Mouse (Mus musculus): ENCODE measurements at regions not wholly inside any gene's neighbourhood (a gene's known extent, or its start where the extent isn't known, plus 50 kb on each side); places are given as distances from the start of the nearest gene placed in this dataset.

DNA sequence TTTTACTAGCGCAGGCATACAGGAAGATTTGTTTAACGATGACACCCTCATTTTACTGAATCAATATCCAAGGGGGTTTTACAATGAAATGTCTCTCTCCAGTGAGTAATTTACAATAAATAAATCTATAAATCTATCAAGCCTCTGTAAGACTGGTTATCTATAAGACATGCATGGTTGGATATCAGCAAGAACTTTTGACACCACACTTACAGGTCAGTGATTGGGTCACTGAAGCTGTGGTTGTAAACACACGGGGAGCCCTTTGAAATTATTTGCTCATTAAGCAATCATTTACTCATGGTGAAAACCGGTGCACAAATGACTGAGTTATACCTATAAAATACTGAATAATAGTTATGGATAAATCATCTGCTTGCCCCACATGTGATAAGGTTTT, 392.6 kb upstream of the Itga1 start:
- Histone ChIP-seq H3K27ac (no peak overlapping the region), H3K36me3 (no peaks in the 10 kb centered on the region), H3K9me3 (no peaks in the 10 kb centered on the region), H3K4me1 (replicated peaks) (no peaks in the 10 kb centered on the region), H3K27me3 (ENCODE audit: insufficient read depth, poor library complexity, severe bottlenecking) (no peaks in the 10 kb centered on the region), H3K4me3 (no peak overlapping the region)
- WGBS: 75% methylated on average over 4 of the region's 4 CpGs
- DNase-seq (ENCODE audit: low spot score): no peak

- WGBS: 76% methylated on average over 2 of the region's 2 CpGs
- no peaks in the 10 kb centered on the region for H3K9me3 ChIP-seq
- no peak for DNase-seq (ENCODE audit: low spot score)
- no peaks in the 10 kb centered on the region for H3K27me3 ChIP-seq (ENCODE audit: insufficient read depth, poor library complexity, severe bottlenecking)
- no peak overlapping the region for H3K4me3 ChIP-seq
- H3K4me1 ChIP-seq (replicated peaks): no peaks in the 10 kb centered on the region
- no peaks in the 10 kb centered on the region for H3K36me3 ChIP-seq
- no peak overlapping the region for H3K27ac ChIP-seq
Observed at GRCm38 (mm10) chr13:115475861-115476260, 374.1 kb upstream of the Itga1 start.

- Histone ChIP-seq H3K27me3 (ENCODE audit: insufficient read depth, poor library complexity, severe bottlenecking) (no peaks in the 10 kb centered on the region), H3K4me1 (replicated peaks) (no peaks in the 10 kb centered on the region), H3K27ac (no peak overlapping the region), H3K9me3 (no peaks in the 10 kb centered on the region), H3K4me3 (no peak overlapping the region), H3K36me3 (no peaks in the 10 kb centered on the region)
- no peak for DNase-seq (ENCODE audit: low spot score)
- WGBS: 88% methylated on average over 6 of the region's 6 CpGs
Observed at GRCm38 (mm10) chr13:115465689-115466088, 363.9 kb upstream of the Itga1 start.

- Histone ChIP-seq H3K27me3 (ENCODE audit: insufficient read depth, poor library complexity, severe bottlenecking) (no peaks in the 10 kb centered on the region), H3K4me3 (no peak overlapping the region), H3K4me1 (replicated peaks) (no peaks in the 10 kb centered on the region), H3K27ac (no peak overlapping the region), H3K36me3 (no peaks in the 10 kb centered on the region), H3K9me3 (no peaks in the 10 kb centered on the region)
- 18% methylated on average over 1 of the region's 1 CpGs for WGBS
- DNase-seq (ENCODE audit: low spot score): no peak
Observed at GRCm38 (mm10) chr13:115451244-115451643, 349.5 kb upstream of the Itga1 start.

DNA sequence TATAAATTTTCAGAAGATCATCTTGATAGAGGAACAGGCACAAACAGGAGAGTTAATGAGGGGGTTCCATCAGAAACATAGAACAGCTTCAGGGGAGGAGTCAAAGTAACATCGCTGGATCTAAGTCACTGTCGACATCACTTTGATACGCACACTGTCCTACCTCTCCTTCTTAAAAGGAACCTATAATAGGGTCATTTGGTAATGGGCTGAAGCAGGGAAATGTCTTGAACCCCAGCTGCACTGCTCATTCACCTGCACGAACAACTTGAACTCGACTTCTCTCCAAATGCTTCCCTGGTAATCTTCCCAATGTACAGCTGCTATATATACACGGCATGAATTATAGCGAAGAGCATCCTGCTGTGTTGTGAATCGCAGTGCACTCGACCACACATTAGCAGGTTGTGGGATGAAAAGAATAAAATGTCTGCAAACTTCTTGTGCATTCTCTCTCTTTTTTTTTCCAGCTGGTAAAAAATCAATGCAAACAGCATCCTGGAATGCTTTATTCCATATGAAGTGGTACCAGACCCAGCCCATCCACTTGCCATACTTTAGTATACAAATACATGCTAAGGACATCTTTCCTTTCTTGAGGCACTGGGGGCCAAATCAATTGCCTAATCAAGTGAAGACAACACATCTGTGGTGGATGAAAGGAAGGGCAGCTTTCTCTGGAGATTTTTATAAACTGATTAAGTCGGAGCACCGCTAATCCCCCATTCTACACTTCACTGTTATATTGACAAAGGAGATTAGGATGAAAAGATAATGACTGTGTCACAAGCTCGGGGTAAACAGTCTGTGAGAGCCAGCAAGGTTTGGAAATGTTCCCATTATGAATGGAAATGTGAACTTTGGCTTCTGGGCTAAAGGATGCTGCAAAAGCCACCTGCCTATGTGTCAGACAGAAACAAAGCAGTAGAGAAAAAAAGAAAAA, 325.6 kb upstream of the Itga1 start:
- 67% methylated on average over 12 of the region's 12 CpGs for WGBS
- Histone ChIP-seq H3K27me3 (ENCODE audit: insufficient read depth, poor library complexity, severe bottlenecking) (peaks cover 28% of the 10 kb centered on the region), H3K36me3 (no peaks in the 10 kb centered on the region), H3K4me3 (no peak overlapping the region), H3K9me3 (no peaks in the 10 kb centered on the region), H3K27ac (no peak overlapping the region), H3K4me1 (replicated peaks) (peaks cover 5% of the 10 kb centered on the region; the same call in 1 of the 2 replicates)
- no peak for DNase-seq (ENCODE audit: low spot score)

DNA sequence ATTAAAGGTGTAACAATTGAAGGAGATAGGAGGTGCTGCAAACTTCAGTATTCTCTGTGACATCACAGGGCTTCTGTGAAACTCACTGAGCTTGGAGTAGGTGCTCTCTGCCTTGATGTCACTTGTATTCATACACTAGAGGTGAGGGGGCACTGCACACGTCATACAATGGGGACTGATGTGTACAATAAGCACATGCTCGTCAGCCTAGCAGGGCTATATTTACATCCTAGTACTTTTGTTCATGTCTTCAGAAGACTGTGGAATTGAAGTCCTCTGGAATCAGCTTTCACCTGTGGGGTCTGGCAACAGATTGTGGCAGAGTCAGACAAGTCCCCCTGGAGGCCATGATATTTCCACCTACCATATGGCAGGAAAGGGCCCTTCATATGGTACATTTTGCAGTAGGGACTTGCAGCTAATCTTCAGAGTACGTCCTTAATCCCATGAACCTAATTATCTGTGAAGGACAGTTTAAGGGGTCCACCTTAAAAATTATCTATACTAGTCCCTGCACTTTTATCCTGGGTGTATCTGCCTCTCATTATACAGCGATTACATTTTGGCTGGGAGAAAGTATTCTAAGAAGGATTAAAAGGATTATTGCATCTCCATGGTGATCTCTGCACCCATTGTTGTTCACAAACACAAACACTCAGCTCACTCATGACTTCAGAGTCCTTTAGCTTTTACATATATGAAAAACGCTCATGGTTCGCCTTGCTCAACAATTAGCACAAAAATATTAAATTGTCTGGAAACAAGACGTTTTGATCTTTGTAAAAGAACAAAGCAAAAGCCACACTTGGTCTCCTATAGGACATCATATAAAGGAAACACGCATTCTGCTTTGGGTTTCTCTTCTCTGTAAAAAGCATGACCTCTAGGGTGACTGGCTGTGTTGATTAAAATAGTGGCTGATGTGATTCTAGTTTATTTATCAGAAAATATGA, 324.1 kb upstream of the Itga1 start:
- 75% methylated on average over 8 of the region's 8 CpGs for WGBS
- DNase-seq (ENCODE audit: low spot score): no peak
- Histone ChIP-seq H3K27ac (no peak overlapping the region), H3K36me3 (no peaks in the 10 kb centered on the region), H3K4me1 (replicated peaks) (peaks cover 10% of the 10 kb centered on the region), H3K27me3 (ENCODE audit: insufficient read depth, poor library complexity, severe bottlenecking) (peaks cover 28% of the 10 kb centered on the region), H3K4me3 (no peak overlapping the region), H3K9me3 (no peaks in the 10 kb centered on the region)

DNA sequence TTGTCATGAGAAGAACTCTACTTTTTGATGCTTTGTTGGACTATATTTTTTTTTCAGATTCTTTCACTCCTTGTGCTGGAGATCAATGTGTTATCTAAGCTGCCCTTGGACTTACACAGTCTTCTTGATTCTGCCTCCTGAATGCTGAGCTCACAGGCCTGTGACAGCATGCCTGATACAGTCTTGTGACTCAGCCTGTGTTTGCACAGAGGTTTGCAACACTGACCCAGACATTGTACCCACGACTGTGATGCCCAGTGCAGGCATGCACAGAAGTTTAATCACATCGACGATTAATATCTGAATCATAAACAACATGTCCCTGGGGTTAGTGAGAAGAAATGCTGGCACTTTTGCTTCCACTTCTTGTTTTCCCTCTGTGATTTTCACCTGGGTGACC, 322.0 kb upstream of the Itga1 start:
- Histone ChIP-seq H3K9me3 (no peaks in the 10 kb centered on the region), H3K36me3 (no peaks in the 10 kb centered on the region), H3K4me1 (replicated peaks) (peaks cover 10% of the 10 kb centered on the region), H3K27ac (no peak overlapping the region), H3K4me3 (no peak overlapping the region), H3K27me3 (ENCODE audit: insufficient read depth, poor library complexity, severe bottlenecking) (peaks cover 17% of the 10 kb centered on the region)
- DNase-seq (ENCODE audit: low spot score): no peak
- WGBS: 89% methylated on average over 3 of the region's 3 CpGs

DNA sequence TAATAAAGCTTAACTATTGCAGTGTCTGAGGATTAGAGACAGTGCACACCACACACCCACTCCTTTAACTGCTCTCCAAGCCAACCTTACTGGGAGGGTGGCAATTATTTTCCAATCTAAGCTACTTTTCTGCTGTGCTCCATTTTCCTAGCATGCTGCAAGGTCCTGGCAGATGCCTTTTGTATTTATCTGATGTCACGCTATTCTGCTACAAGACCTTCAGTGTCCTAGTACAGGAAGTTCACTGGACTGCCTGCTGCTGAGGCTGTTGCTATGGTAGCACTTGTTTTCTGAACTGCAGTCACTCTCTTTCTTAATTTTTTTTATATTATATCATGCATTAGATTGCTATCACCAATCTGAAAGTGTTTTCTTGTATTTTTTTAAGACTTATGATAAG, 319.7 kb upstream of the Itga1 start:
- Histone ChIP-seq H3K9me3 (no peaks in the 10 kb centered on the region), H3K27me3 (ENCODE audit: insufficient read depth, poor library complexity, severe bottlenecking) (peaks cover 17% of the 10 kb centered on the region), H3K4me1 (replicated peaks) (peaks cover 5% of the 10 kb centered on the region), H3K27ac (no peak overlapping the region), H3K4me3 (no peak overlapping the region), H3K36me3 (no peaks in the 10 kb centered on the region)
- DNase-seq (ENCODE audit: low spot score): no peak
- 25% methylated on average over 1 of the region's 1 CpGs for WGBS

DNA sequence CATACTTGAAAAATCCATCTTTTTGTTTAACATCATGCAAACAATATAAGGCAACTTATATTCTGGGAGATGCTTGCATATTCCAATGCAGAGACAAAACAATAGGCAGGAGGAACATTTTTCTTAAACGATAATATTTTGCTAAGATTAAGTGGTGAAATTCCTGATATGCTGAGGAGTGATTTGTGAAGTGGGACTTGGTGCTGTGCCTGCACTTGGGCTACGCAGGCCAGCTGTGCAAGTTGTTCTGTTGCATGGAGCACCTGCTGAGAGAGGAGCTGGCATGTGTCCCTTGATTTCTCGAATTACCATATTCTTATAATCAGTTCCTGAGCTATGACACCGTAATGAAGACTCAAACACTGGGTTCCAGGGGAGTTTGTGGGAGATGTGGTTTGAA, 316.1 kb upstream of the Itga1 start:
- Histone ChIP-seq H3K36me3 (no peaks in the 10 kb centered on the region), H3K27me3 (ENCODE audit: insufficient read depth, poor library complexity, severe bottlenecking) (peaks cover 2% of the 10 kb centered on the region; the same call in 1 of the 2 replicates), H3K4me1 (replicated peaks) (peaks cover 5% of the 10 kb centered on the region), H3K4me3 (no peak overlapping the region), H3K9me3 (no peaks in the 10 kb centered on the region), H3K27ac (no peak overlapping the region)
- no peak for DNase-seq (ENCODE audit: low spot score)
- WGBS: 60% methylated on average over 4 of the region's 4 CpGs

GRCm38 (mm10) chr13:115413721-115414531, 312.2 kb upstream of the Itga1 start:
- Histone ChIP-seq H3K4me1 (replicated peaks) (no peaks in the 10 kb centered on the region), H3K27ac (no peak overlapping the region), H3K9me3 (no peaks in the 10 kb centered on the region), H3K4me3 (no peak overlapping the region), H3K27me3 (ENCODE audit: insufficient read depth, poor library complexity, severe bottlenecking) (no peaks in the 10 kb centered on the region), H3K36me3 (no peaks in the 10 kb centered on the region)
- DNase-seq (ENCODE audit: low spot score): no peak
- 82% methylated on average over 9 of the region's 9 CpGs for WGBS

DNA sequence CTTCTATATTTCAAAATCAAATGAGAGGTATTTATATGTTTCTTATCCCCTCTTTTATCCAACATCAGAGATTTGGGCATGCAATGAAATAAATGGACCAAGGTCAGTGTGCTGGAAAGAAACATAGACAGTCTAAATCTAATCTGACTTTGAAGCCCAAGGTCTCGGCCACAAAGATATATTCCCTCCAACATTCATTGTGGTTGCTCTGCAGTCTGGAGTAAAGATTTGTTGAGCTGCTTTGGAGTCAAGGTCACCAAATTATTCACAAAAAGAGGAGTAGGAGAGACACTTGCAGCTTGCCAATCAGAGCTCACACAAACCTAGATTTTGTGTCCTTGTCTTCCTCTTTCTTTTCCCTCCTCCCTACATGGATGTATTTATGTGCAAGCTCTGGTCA, 304.2 kb upstream of the Itga1 start:
- H3K9me3 ChIP-seq: no peaks in the 10 kb centered on the region

GRCm38 (mm10) chr13:115400706-115401215, 299.0 kb upstream of the Itga1 start:
- no peak overlapping the region for H3K27ac ChIP-seq
- H3K4me1 ChIP-seq (replicated peaks): peaks cover 7% of the 10 kb centered on the region; the same call in 1 of the 2 replicates
- H3K4me3 ChIP-seq: no peak overlapping the region
- no peaks in the 10 kb centered on the region for H3K36me3 ChIP-seq
- 58% methylated on average over 4 of the region's 4 CpGs for WGBS
- no peaks in the 10 kb centered on the region for H3K27me3 ChIP-seq (ENCODE audit: insufficient read depth, poor library complexity, severe bottlenecking)
- no peak for DNase-seq (ENCODE audit: low spot score)
- no peaks in the 10 kb centered on the region for H3K9me3 ChIP-seq

More for the DNA sequence above, 304.2 kb upstream of the Itga1 start:
- Histone ChIP-seq H3K36me3 (no peaks in the 10 kb centered on the region), H3K4me1 (replicated peaks) (0 out of 2 replicates have a peak, but pooled peaks cover 1% of the 10 kb centered on the region), H3K4me3 (no peak overlapping the region), H3K27me3 (ENCODE audit: insufficient read depth, poor library complexity, severe bottlenecking) (no peaks in the 10 kb centered on the region), H3K27ac (no peak overlapping the region)
- 83% methylated on average over 1 of the region's 1 CpGs for WGBS
- DNase-seq (ENCODE audit: low spot score): no peak

Measured in hindbrain, embryonic 10.5 days (tissue).